Mouse (Mus musculus) urinary bladder, postnatal 36 days (tissue): ENCODE measurements around the gene Scin.

Experiments
- DNase-seq, 2 experiments: peaks; one replicate each; pipeline ENCODE4 v3.0.0; 2022; ENCODE audit warnings: low spot score in 2 of 2, mixed read lengths in 1 of 2

Gene Scin

DNA sequence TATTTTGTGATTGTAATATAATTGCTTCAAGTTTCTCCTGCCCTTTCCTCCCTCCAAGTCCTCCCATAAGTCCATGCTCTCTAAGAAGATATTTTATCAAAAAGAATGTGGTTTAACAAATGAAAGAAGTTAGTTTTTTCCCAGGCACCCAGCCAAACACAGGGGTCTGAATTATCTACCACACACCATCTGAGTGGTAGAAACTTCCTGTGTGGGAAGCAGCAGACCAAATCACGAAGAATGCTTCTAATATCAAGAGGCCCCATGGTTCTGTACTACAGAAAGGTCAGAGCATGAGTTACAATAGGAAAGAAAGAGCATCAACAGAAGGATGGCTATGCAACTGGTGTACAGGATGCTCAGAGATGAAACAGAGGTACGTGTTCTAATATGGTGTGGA, 25.9 kb downstream of the Scin start:
- no peak for DNase-seq

- DNase-seq: no peak
Measured at GRCm38 (mm10) chr12:40106874-40107273, 27.2 kb downstream of the Scin start.

DNA sequence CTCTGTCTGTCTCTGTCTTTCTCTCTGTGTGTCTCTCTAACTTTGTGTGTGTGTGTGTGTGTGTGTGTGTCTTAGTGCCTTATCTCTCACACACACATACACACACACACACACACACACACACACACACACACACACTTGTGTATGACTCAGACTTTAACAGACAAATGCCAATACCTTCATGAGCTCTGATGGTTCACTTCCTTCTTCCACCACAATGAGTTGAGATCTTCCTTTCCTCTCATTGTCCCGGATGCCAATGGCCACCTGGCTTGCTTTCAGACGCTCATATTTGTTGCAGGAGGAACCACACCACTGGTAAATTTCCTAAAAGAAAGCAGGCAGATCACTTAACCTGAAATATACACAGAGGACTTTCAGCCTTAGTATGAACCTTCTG, 29.3 kb downstream of the Scin start:
- DNase-seq: no peak

DNA sequence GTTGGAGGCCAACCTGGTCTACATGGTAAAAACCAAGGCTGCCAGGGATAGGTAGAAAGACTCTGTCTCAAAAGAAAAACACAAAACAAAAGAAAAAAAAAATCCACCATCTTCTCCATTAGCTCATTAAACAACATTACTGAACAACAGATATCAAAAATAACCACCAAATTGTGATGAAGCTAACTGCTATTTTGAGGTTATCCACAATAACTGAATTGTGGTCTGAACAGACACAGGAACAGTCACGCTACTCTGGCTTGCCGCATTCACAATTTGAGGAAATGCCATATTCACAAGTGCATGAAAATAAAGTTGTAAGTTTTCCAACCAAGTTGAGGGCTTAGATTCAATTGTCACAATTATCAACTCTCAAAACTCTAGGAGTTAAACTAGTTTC, 31.7 kb downstream of the Scin start:
- DNase-seq: no peak

GRCm38 (mm10) chr12:40099407-40099806, 34.6 kb downstream of the Scin start:
- DNase-seq: no peak

DNA sequence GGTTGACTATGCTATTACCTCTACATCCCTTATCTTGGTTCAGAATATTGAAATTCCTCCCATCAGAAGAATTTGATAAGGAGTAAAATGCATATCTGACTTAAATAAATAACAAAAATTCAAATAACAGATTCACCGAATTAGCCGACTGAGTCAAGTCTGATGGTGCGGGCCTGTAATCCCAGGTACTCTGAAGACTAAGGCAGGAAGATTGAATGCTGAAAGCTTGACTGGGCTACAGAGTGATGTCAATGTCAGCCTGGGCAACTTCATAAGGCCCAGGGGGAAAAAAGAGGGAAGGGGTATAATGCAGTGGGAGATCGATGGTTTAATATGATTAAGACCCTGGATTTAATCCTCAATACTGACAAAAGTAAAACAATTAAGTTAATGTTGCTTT, 36.6 kb downstream of the Scin start:
- DNase-seq: no peak

DNA sequence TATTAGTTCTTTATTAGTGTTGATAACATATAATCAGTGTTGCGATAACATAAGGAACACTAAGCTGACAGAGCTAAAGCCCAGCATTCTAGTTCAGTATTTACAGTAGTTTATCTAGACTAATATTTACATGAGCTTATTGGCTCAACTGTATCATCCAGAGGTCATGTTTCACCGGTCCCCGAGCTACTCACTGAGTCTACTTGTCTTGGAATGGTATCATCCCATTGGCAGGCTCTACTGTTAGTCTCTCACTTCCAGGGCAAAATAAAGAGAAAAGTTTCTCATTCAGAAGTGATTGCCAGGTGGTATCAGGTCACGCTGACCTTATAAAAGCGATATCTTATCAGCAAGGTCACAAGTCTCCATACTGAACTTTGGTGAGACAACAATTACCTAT, 37.0 kb downstream of the Scin start:
- no peak for DNase-seq

GRCm38 (mm10) chr12:40096453-40096852, 37.6 kb downstream of the Scin start:
- DNase-seq: no peak

DNA sequence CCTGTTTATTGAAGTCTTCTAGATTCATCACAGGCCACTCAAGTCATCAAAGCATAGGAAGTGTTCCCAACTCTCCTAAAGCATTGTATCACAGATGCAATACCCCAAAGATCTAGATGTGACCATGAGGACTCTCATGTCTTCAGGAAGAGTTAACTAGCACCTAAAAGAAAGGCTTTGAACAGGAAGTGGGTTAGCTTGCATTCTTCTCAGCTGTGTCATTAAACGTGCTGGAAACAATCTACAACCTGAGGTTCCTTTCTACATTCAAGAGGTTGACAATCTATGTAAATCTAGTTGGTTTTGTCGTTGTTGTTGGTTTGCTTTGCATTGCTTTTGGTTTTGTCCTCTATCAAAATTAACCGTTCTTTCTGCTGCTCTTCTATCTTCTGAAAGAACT, 44.0 kb downstream of the Scin start:
- DNase-seq: no peak

DNA sequence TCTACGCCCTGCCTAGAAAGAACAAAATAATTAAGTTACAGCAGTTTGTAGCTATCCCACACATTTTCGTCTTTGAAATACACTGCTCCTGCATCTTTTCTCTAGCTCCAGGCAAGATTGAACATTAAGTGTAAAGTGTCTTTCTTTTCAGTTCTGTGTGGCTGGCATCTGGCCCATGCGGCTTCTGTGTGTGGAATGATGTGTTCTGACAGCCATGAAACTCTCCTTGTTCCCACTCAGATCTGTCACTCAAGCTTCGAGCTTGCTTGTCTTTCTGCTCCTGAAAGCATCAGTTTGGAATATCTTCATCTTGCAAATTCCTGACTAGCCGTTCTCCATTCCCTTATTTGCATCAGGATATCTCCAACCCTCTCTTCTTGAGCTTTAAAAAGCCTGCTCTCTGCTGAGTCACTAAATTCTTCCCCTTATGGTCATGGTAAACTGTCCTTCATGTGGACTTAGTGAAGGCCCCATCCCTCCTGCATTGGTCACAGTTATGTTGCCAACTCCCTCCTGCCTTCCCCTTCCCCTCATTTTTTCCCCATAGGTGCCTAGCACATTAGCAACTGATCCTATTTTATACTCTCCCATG, 48.2 kb downstream of the Scin start:
- DNase-seq: no peak

GRCm38 (mm10) chr12:40082453-40083238, 51.4 kb downstream of the Scin start:
- no peak for DNase-seq

DNA sequence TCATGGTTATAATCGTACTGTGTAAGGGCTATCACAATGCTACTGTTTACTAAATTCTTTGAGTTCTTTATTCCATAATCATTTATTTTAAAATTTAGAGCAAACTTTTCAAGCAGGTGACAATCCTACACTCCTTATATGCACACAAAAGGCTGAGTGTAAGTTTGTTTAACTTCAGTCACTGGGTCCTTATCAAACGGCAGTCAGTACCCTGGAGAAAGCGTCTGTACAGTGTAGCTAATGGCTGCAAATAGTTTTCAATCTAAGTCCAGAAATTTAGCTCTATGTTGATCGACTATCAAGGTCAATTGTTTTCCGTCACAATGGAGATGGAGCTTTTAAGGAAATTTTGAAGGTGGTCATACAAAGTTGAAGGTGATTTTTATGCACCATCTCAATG, 52.0 kb downstream of the Scin start:
- no peak for DNase-seq

- DNase-seq: no peak
Measured at GRCm38 (mm10) chr12:40073660-40074059, 60.4 kb downstream of the Scin start.

DNA sequence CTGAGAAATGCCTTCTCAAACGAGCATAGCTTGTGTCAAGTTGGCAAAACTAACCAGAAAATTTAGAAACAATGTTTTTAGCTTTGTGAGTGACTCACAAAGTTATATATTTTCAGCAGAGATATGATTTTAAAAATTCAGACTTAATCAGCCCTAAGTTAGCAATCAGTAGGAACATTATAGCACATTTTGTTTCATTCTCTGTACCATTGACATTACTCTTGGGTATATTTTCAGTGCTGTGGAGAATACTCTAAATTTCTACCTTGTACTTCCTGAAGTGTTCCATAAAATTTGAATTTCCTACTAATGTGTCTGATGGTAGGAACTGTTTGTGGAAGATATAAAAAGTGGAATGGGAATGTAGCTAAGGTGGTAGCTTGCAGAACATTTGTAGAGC, 87.0 kb downstream of the Scin start:
- no peak for DNase-seq

- DNase-seq: no peak
Measured at GRCm38 (mm10) chr12:40043816-40044585, 90.0 kb downstream of the Scin start.

- DNase-seq: no peak
Measured at GRCm38 (mm10) chr12:40040067-40040466, 94.0 kb downstream of the Scin start.

GRCm38 (mm10) chr12:40037876-40038463, 96.1 kb downstream of the Scin start, which contains the start of gene Arl4a:
Gene Arl4a (minus strand): TSS chr12:40038025.
- peak; percentile 82 to 90 for DNase-seq

DNA sequence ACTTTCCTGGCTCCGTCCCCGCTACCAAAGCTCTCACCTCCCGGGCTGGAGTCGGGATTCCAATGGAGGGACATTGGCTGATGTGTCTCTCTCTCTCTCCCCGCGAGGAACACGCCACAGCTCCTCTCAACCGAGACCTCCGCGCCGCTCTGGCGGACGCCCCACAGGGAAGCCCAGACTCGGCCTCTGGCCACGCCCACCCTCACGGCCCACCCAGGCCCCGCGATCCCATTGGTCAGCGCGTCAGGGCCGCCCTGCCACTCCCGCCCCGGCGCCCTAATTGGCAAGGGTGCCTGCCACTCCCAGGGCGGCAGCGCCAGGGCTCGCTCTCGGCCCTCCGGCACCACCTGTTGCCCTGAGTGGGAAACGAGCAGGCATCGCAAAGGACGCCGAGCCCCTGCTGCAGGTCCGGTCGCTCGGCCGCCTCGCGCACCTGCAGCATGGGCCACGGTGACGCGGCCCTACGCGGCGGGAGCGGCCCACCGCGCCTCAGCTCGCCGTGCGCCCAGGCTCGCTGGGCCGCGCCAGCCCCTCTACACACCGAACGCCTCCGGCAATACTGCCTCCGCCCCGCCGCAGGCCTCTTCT, 96.7 kb downstream of the Scin start:
- peak; percentile 99 for DNase-seq

DNA sequence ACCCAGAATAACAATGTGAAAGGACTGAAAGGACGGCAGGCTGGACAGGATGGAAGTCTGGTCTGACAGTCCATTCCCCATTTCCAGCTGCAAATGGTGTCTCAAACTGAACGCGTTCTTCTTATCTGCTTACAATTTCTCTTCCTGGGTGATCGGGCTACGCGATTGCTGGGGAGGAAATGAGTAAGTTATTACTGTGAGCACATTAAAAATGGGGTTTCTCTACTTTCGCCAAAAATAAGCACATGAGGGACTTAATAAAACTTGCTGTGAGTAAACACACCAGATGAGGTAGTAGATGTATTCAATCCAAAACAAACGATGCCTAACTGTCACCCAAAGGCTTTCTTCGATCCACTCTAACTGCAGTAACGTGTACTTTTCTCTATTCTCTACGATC, 97.4 kb downstream of the Scin start:
- peak in 1 of 2 experiments; percentile 11 for DNase-seq

GRCm38 (mm10) chr12:40035506-40035905, 98.5 kb downstream of the Scin start:
- no peak for DNase-seq

GRCm38 (mm10) chr12:40029201-40029600, 104.8 kb downstream of the Scin start:
- DNase-seq: no peak

DNA sequence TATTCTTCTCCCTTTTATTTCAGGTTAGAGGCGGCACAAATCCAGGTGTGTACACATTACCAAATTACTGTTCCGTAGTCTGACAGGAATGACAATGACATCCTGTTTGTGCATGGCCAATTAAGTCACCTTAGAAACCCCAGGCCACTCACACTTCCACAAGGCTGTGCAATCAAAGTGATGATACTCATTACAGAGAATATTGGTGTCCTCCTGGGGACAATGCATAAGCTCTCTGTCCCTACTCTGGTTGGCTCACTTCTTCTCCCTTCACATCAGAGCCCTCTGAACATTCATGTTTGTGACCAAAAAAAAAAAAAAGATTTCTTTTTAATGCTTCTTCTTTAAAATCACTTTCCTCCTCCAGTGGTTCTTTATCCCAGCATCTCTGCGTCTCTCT, 106.2 kb downstream of the Scin start:
- no peak for DNase-seq
